Mouse (Mus musculus) megakaryocyte-erythroid progenitor cell, adult 5 weeks (primary cell): ENCODE data around the gene Aak1. TPM values are rescaled to one million over a fixed set of nuclear protein-coding genes. Genes with fewer than 3 reads are reported as not detected.

Experiments
- polyA plus RNA-seq: library from polyadenylated mRNA; stranded (reverse); fragments of >175 nt; gene quantifications from 2 replicates; pipeline ENCODE4 v1.2.3, GENCODE M21; 2012

Gene Aak1
- 11.8 and 14.0 TPM in 2 replicates for polyA plus RNA-seq

DNA sequence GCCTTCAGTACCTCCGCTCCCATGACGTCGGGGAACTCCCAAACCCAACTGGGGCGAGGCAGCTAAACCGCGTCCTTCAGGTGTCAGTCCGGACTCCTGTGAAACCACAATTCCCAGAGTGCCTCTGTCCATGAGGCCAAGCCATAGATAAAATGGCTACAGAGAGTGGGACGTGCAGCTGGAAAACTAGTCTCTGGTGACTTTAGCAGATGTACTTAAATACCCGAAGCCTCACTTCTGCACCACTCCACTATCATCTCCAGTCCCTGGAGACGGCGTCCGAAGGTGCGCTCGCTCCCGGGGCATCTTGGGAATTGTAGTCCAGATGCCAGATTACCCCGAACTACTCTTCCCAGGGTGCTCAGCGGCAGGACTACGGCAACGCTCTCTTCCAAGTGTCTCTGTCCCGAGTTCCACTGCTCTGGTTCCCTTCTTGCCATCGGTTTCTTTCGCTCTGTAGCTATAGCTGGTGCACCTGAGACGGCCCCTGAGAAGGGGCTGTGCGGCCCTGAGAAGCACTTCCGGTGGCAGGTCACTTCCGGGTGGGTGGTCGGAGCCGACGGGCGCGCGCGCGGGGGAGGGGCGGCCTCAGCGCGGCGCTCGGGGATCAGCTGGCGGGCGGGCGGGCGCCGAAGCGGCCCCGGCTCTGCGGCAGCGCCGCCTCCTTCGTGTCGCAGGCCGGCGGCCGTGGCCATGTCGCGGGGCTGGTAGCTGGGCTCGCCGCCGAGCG lies at the start of gene Aak1:
TSS of gene Aak1 (plus strand) at position 603 of the 730 bp plus-strand sequence.

DNA sequence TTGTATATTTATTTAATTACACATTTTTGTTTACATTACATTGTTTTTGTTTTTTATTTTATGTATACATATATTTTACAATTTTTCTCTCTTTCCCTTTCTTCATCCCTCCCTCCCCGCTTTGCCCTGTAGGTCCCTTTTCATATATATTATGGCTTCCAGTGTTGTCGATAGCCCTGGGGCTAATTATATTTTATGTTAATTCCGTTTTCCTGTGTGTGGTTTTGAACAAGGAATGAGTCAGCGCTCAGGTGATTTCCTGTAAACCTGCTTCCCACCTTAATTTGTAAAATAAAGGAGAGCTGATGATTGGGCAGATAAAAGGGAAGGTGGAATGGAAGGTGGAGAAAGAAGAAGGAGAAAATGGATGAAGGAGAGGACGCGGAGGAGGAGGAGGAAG lies 159.6 kb downstream of the Aak1 start, which contains the start of gene Nfu1:
TSS of gene Nfu1 (plus strand) at position 350 of the 400 bp plus-strand sequence.

DNA sequence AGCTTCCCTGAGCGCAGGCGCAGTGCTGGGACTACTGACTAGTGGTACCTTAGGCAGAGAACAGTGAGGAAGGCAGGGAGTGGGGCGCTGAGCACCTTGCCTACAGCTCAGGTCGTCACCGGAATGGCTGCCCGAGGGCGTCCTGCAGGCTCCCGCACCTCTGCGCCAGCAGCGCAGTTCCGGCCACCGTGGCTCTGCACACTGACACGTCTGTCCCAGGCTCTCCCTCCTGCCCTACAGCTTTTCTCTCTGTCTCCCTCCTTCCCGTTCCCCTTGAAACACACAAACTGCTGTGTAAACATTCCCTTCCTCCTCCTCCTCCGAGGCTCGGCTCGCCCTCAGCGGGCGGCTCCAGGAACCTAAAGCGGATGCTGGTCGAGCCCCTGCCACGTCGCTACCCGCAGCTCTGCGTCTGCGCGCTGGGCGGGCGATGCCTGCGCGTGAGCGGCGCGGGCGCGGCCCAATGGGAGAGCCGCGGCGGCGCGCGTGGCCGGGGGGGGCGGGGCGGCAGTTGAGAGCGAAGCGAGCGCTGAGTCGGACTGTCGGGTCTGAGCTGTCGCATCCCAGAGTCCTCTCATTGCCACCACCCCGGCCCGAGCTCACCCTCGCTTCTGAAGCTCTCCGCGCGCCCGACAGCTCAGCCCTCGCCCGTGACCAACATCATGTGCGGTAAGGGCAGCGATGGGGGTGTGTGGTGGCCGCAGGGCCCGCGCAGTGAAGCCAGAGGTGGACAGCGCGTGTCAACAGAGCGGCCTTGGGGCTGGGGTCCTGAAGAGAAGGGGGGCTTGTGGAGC lies 193.2 kb downstream of the Aak1 start, which contains the start of gene Gfpt1:
TSS of gene Gfpt1 (plus strand) at position 510 of the 794 bp plus-strand sequence.

Other genes with a start within 250 kb of the Aak1 start
- 0.13 and 1.1 TPM in 2 replicates for gene Asprv1, start 221.4 kb upstream of the Aak1 start, polyA plus RNA-seq
- 18.2 and 24.0 TPM in 2 replicates for gene Mxd1, start 180.4 kb upstream of the Aak1 start, polyA plus RNA-seq
- 174 and 190 TPM in 2 replicates for gene Snrnp27, start 165.0 kb upstream of the Aak1 start, polyA plus RNA-seq
- gene Gmcl1, start 116.1 kb upstream of the Aak1 start, polyA plus RNA-seq = 25.4 and 25.9 TPM in 2 replicates
- gene Anxa4, start 55.9 kb upstream of the Aak1 start, polyA plus RNA-seq = 6.8 and 12.2 TPM in 2 replicates
- 94.9 and 133 TPM in 2 replicates for gene Nfu1, start 159.7 kb downstream of the Aak1 start, polyA plus RNA-seq
- gene Gfpt1, start 193.3 kb downstream of the Aak1 start, polyA plus RNA-seq = 13.1 and 13.7 TPM in 2 replicates